Mouse (Mus musculus) liver, embryonic 14.5 days (tissue): ENCODE results near the gene Ctns. TPM values are rescaled to one million over a fixed set of nuclear protein-coding genes. Genes with fewer than 3 reads are reported as not detected.

Experiments
- ATAC-seq: fragments of 200-750 bp; cut with Nextera tagmentation; 2 replicates; pipeline ENCODE4 v1.8.0; 2017; ENCODE audit warnings: moderate number of reproducible peaks, mild to moderate bottlenecking, moderate library complexity; ENCODE audit not compliant: insufficient read depth
- DNase-seq, 3 experiments: peaks; one replicate each; pipeline ENCODE4 v3.0.0-alpha.2; 2012 to 2013; ENCODE audit warnings: low read depth in 3 of 3, low spot score in 3 of 3
- H3K27ac ChIP-seq: fragments of 300-500 bp; sonication (generic); 2 replicates; pipeline ENCODE4 v1.5.1; 2014; ENCODE audit warnings: moderate library complexity, mild to moderate bottlenecking, control low read depth, inconsistent platforms
- H3K27me3 ChIP-seq: fragments of 300-500 bp; sonication (generic); 2 replicates; pipeline ENCODE4 v1.6.1; 2014; ENCODE audit warnings: mild to moderate bottlenecking, low read length, moderate library complexity; ENCODE audit not compliant: control insufficient read depth, insufficient read depth
- H3K36me3 ChIP-seq: fragments of 300-500 bp; sonication (generic); replicated peaks from 2 replicates; pipeline ENCODE4 v1.6.1; 2014; ENCODE audit warnings: low read depth; ENCODE audit not compliant: control insufficient read depth, insufficient read depth
- H3K4me1 ChIP-seq, 2 experiments: fragments of 200-500 bp in 1 of 2; fragments of 300-500 bp in 1 of 2; sonication (generic) in 1 of 2; replicated peaks; 2 replicates each; pipeline ENCODE4 v1.6.1; 2012 to 2014; ENCODE audit warnings: antibody characterized with exemption in 1 of 2, inconsistent platforms in 1 of 2, low read length in 1 of 2; ENCODE audit not compliant: control insufficient read depth in 2 of 2, insufficient read depth in 2 of 2
- H3K4me2 ChIP-seq: fragments of 300-500 bp; sonication (generic); 2 replicates; pipeline ENCODE4 v1.6.1; 2014; ENCODE audit warnings: low read depth, mild to moderate bottlenecking, control low read depth, moderate library complexity
- H3K4me3 ChIP-seq, 2 experiments: fragments of 200-500 bp in 1 of 2; fragments of 300-500 bp in 1 of 2; sonication (generic) in 1 of 2; 2 replicates each; pipeline ENCODE4 v1.5.1; 2012 to 2014; ENCODE audit warnings: low read depth in 2 of 2, low read length in 2 of 2, mild to moderate bottlenecking in 2 of 2, control low read depth in 1 of 2, inconsistent platforms in 1 of 2, moderate library complexity in 1 of 2; ENCODE audit not compliant: insufficient read depth in 1 of 2
- H3K9ac ChIP-seq: fragments of 300-500 bp; sonication (generic); replicated peaks from 2 replicates; pipeline ENCODE4 v1.6.1; 2014; ENCODE audit warnings: mild to moderate bottlenecking, control low read depth, moderate library complexity
- H3K9me3 ChIP-seq: fragments of 300-500 bp; sonication (generic); 2 replicates; pipeline ENCODE4 v1.6.1; 2016; ENCODE audit warnings: low read length, mixed read lengths; ENCODE audit not compliant: control insufficient read depth
- CTCF ChIP-seq: IDR thresholded peaks from 2 replicates; pipeline ENCODE4 v1.5.1; 2016; ENCODE audit warnings: antibody characterized with exemption, low read depth, control low read depth
- EP300 ChIP-seq: IDR thresholded peaks from 2 replicates; pipeline ENCODE4 v1.6.1; 2016; ENCODE audit warnings: antibody characterized with exemption, low read depth
- WGBS: fragments of 180-500 bp; shearing (Covaris S2); extraction: QIAGEN DNeasy Blood & Tissue Kit; methylation state at CpG from one replicate; pipeline ENCODE4 v1.1.7; 2014; ENCODE audit not compliant: insufficient replicate concordance; 5-methylcytosine and 5-hydroxymethylcytosine counted together
- polyA plus RNA-seq, 2 experiments: library from polyadenylated mRNA; depleted of rRNA in 1 of 2; stranded (reverse) in 1 of 2; unstranded in 1 of 2; fragments of >200 nt; fragmentation: Nextera tagmentation in 1 of 2; extraction: Ambion mirVana in 1 of 2; gene quantifications; 2 replicates each; pipeline versions ENCODE4 v1.2.1 to v1.2.3; 2012 to 2014

Gene Ctns
- polyA plus RNA-seq, 2 experiments, result 4.8 to 5.3 TPM

DNA sequence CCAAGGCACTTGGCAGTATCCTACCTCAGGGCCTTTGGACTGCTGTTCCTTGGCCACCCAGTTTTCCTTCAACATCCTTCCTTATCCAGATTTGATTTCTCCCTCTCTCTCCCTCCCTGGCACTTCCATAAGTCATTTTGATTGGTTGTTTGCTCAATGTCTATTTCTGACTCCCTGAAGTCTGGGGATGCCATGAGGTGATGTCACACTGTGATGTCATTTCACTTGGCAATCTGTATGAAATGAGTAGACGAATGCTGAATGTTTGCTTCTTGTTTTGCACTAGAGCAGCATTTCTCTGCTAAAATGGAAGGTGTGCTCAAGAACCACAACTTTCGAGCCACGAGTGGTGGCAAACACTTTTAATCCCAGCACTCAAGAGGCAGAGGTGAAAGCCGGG, 37.2 kb downstream of the Ctns start:
- DNase-seq (no peak), ATAC-seq (no peak)
- Histone ChIP-seq H3K4me2 (no peak overlapping the region), H3K9ac (no peak overlapping the region), H3K4me3 (no peak overlapping the region), H3K4me1 (peaks cover 0 to 2% of the 10 kb centered on the region in 2 experiments; a peak in 1 of 4 replicates), H3K36me3 (no peaks in the 10 kb centered on the region), H3K27me3 (peaks cover 19% of the 10 kb centered on the region), H3K9me3 (no peaks in the 10 kb centered on the region), H3K27ac (no peak overlapping the region)
- WGBS, result 65% methylated on average over 4 of the region's 4 CpGs
- TF ChIP-seq CTCF (no peak), EP300 (no peak)

DNA sequence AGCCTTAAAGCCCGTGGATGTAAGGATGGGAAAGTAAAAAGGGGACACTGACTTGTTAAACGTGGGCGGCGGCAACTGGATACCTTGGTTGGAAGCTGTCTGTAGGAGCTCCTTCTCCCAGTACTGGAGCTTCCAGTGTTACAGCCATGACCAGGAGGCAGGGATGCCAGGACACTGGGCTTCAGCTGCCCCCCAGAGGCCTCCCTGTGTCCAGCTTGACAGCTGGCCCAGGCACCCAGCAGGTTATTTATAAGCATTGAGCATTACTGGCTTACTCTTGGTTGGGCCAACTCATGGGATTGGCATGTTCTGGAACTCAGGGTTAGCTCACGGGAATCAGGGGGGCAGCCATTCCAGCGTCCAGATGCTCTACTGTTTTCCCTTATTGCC, 38.0 kb downstream of the Ctns start:
- Histone ChIP-seq H3K9ac (no peak overlapping the region), H3K4me2 (peak overlapping the region; percentile 57), H3K27me3 (peaks cover 19% of the 10 kb centered on the region), H3K27ac (no peak overlapping the region), H3K4me3 (0 out of 4 replicates have a peak overlapping the region, but pooled peaks of 1 of the 2 experiments have one; percentile 13), H3K36me3 (no peaks in the 10 kb centered on the region), H3K9me3 (no peaks in the 10 kb centered on the region), H3K4me1 (peaks cover 0 to 2% of the 10 kb centered on the region in 2 experiments; a peak in 1 of 4 replicates)
- DNase-seq (no peak), ATAC-seq (0 out of 2 replicates have a peak, but pooled peaks have one; percentile 3)
- 25% methylated on average over 6 of the region's 6 CpGs for WGBS
- TF ChIP-seq CTCF (no peak), EP300 (no peak)

DNA sequence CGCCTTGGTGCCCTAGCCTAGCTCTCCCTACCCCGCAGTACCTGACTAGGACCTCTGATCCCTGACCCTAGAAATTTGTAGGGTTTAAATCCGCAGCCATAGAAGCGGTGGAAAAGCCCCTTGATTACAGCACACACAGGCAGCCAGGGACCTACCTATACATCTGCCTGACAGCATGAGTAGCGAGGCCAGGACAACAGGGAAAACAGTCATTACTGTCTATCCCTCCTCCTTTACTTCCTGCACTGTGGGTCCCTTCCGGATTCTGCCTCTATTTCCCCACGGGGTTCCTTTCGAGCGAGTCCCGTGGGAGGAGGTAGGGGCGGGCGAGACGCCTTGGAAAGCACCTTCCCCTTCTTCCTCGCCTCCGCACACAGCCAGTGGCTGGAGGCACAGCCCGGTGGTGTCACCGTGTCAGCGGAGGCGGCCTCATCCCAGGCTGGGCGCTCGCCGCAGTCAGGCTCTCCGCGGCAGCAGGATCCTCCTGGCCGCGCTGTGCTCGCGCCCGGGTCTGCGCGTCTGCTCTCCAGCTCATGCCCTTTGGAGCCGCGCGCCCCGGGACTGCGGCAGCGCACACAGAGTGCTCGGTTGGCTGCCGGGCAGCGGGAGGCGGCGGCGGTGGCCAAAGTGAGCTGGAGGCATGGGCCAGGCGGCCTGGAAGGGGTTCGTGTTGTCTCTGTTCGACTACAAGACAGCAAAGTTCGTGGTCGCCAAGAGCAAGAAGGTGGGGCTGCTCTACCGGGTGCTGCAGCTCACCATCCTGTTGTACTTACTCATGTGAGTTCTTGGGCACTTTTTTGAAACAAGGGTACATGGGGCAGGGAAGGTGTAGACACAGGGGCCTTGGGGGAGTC, 38.7 kb downstream of the Ctns start, which contains the start of gene P2rx5:
P2rx5 (plus strand) TSS at position 465 of the 854 bp plus-strand sequence.
- 3% methylated on average over 49 of the region's 49 CpGs for WGBS
- peak within 1 kb of the TSS; percentile 57 for H3K4me2 ChIP-seq
- peak; percentile 37; the same call in 1 of the 2 replicates for ATAC-seq
- no peak within 1 kb of the TSS for H3K27ac ChIP-seq
- H3K4me3 ChIP-seq, result peak within 1 kb of the TSS; percentile 17 to 38; a peak in 3 of 4 replicates
- no peak within 1 kb of the TSS for H3K9ac ChIP-seq
- no peaks in the 10 kb centered on the region for H3K36me3 ChIP-seq
- peaks cover 0 to 2% of the 10 kb centered on the region in 2 experiments; a peak in 1 of 4 replicates for H3K4me1 ChIP-seq
- peaks cover 19% of the 10 kb centered on the region for H3K27me3 ChIP-seq
- no peaks in the 10 kb centered on the region for H3K9me3 ChIP-seq
- TF ChIP-seq EP300 (no peak), CTCF (no peak)
- DNase-seq, result no peak

DNA sequence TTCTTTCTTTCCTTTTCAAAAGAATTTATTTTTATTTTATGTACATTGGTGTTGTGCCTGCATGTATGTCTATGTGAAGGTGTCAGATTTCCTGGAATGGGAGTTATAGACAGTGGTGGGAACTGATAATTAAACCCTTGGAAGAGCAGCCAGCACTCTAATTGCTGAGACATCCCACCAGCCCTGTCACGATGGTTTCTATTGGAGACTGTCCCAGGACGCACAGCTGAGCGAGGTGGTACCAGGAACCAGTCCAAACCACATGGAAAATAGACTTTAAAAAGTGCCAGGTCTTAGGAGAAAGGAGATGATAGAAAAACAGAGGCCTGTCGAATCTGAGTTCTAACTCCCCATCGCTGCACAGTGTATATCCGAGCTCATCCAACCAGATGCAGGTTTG, 43.8 kb downstream of the Ctns start:
- no peaks in the 10 kb centered on the region for H3K9me3 ChIP-seq
- no peaks in the 10 kb centered on the region for H3K4me1 ChIP-seq
- H3K36me3 ChIP-seq, result no peaks in the 10 kb centered on the region
- no peak for TF ChIP-seq EP300
- no peak for TF ChIP-seq CTCF
- no peak overlapping the region for H3K4me3 ChIP-seq
- H3K4me2 ChIP-seq, result no peak overlapping the region
- ATAC-seq (no peak), DNase-seq (no peak)
- H3K27me3 ChIP-seq, result peaks cover 9% of the 10 kb centered on the region
- 54% methylated on average over 6 of the region's 6 CpGs for WGBS
- no peak overlapping the region for H3K9ac ChIP-seq
- H3K27ac ChIP-seq, result no peak overlapping the region

DNA sequence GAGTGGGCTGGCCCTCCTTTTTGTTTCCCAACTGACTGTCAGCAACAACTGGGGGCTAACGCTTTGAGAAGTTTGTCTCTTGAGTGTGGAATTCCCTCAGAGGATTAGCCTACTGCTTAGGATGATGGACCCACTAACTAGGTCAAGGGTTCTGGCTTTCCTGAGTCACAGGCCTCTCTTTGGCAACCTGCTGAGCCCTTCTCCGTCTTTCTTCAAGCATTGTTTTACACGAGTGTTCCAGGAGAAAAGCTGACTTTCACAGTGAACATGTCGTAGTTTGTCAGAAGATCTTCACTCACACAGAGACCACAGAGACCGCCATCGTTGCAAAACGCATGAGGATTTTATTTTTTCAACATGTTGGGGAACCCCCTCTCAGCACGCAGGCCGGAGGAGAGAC, 50.6 kb downstream of the Ctns start:
- Histone ChIP-seq H3K4me2 (no peak overlapping the region), H3K36me3 (no peaks in the 10 kb centered on the region), H3K27ac (no peak overlapping the region), H3K4me3 (no peak overlapping the region), H3K9me3 (no peaks in the 10 kb centered on the region), H3K4me1 (no peaks in the 10 kb centered on the region), H3K9ac (no peak overlapping the region), H3K27me3 (no peaks in the 10 kb centered on the region)
- DNase-seq (no peak), ATAC-seq (no peak)
- WGBS, result 68% methylated on average over 9 of the region's 9 CpGs
- TF ChIP-seq EP300 (no peak), CTCF (no peak)
